Mouse (Mus musculus): ENCODE data around the gene Shisa4.

- no peak for TF ChIP-seq CTCF (IDR thresholded peaks at IDR 0.05; ENCODE audit: control insufficient read depth, insufficient read depth, insufficient replicate concordance, low read depth, low read length)
- no peak for TF ChIP-seq POLR2A (IDR thresholded peaks at IDR 0.05; ENCODE audit: control insufficient read depth, low read depth, low read length)
These were observed 4.0 kb upstream of the Shisa4 start for GRCm38 (mm10) chr1:135379048-135379447.
